Mouse (Mus musculus): ENCODE data around the gene 2410002F23Rik. TPM values are rescaled to one million over a fixed set of nuclear protein-coding genes. Genes with fewer than 3 reads are reported as not detected.
"Not testable (repeated sequence)": the region's sequence is repeated elsewhere in the genome, so short reads cannot be mapped to it uniquely, and the experiment has no call there.

The 2410002F23Rik gene
- 124 and 127 TPM in 2 replicates for polyA plus RNA-seq (2015; fragmentation: Nextera tagmentation; extraction: Ambion mirVana)

DNA sequence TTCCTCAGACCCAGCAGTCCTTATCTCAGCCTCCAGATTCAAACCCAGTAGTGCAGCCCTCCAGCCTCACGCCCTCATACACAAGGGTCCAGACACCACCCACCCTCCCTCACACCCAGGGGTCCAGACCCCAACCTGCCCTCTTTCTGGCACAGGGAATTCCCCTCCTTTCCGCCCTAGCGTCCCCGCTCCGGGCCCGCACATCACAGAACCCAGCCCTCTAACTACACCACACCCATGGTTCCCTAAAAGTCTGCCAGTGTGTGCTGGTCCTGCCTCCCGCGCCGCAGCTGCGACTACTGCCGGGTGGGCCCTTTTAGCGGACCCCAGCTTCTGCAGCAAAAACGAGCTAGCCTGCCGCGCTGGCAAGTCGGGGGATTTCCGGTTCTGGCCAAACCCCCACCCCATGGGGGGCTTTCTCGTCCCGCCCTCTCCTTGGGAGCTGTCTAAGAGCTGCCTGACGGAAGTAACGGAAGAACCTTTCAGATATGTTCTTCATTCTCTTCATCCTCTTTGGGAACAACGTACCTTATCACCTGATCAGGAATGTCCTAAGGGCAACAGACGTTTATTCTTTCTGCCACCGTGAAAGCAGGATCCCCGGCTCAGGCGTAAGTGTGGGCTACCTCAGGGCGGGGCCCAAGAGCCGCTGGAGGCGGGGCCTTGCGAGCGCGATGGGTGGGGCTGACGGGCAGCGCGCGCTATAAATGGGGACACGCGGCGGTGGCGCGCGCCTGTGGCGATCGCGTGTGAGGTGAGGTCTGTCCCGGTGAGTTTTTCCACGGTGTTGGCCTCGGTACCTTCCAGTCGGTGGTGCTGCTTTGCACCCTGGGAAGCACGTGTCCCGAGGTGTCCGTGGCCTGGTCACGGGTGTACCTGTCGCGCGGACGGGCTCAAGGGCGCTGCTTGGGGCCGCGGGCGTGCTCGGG, at the start of gene 2410002F23Rik, which contains the start of gene 1700028J19Rik:
Gene 2410002F23Rik (plus strand): TSS at position 668 of the 929 bp plus-strand sequence.
Gene 1700028J19Rik (minus strand): TSS at position 641 of the 929 bp plus-strand sequence.
- under 1% methylated on average over 62 of the region's 62 CpGs for WGBS
- Histone ChIP-seq H3K4me3 (replicated peaks) (peak within 1 kb of the TSS; percentile 74), H3K9me3 (no peaks in the 10 kb centered on the region), H3K27ac (peak within 1 kb of the TSS; percentile 90), H3K4me2 (replicated peaks) (peak within 1 kb of the TSS; percentile 70), H3K27me3 (replicated peaks) (no peaks in the 10 kb centered on the region), H3K9ac (peak within 1 kb of the TSS; percentile 92), H3K4me1 (replicated peaks) (peaks cover 14% of the 10 kb centered on the region), H3K36me3 (peaks cover 21% of the 10 kb centered on the region)
- ATAC-seq, result peak; percentile 92

- Histone ChIP-seq H3K36me3 (no peaks in the 10 kb centered on the region), H3K27me3 (replicated peaks) (no peaks in the 10 kb centered on the region), H3K9ac (no peak within 1 kb of the TSS), H3K4me1 (replicated peaks) (no peaks in the 10 kb centered on the region), H3K27ac (no peak within 1 kb of the TSS), H3K9me3 (no peaks in the 10 kb centered on the region), H3K4me3 (replicated peaks) (no peak within 1 kb of the TSS), H3K4me2 (replicated peaks) (no peak within 1 kb of the TSS)
- ATAC-seq, result no peak
- 62% methylated on average over 3 of the region's 3 CpGs for WGBS
Measured at GRCm38 (mm10) chr7:44197891-44198290, 48.6 kb upstream of the 2410002F23Rik start, which contains the start of gene Klk1b3. Klk1b3 (plus strand) TSS chr7:44198191.

DNA sequence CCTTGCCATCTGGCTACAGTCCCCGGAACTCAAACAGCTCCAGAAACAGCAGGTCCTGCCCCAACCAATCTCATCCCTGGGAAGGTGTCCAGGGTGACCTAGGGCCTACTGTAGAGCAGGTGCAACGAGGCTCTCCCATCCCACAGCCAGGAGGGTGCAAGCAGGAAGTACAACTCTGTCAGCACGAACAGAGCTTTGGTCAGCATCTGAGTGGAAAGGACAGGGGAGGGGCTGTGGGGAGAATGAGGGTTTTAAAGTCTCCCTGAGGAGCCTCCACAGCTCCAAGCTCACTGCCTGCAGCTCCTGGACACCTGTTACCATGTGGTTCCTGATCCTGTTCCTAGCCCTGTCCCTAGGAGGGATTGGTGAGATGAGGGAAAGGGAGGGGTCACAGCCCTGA, 39.4 kb upstream of the 2410002F23Rik start, which contains the start of gene Klk1b4:
Gene Klk1b4 (plus strand): TSS at position 301 of the 400 bp plus-strand sequence.
- ATAC-seq; H3K4me2 ChIP-seq (replicated peaks); H3K9ac ChIP-seq; H3K27ac ChIP-seq; H3K4me3 ChIP-seq (replicated peaks); H3K9me3 ChIP-seq; H3K27me3 ChIP-seq (replicated peaks); H3K4me1 ChIP-seq (replicated peaks); H3K36me3 ChIP-seq: not testable (repeated sequence)
- WGBS, result 43% methylated on average over 3 of the region's 3 CpGs

DNA sequence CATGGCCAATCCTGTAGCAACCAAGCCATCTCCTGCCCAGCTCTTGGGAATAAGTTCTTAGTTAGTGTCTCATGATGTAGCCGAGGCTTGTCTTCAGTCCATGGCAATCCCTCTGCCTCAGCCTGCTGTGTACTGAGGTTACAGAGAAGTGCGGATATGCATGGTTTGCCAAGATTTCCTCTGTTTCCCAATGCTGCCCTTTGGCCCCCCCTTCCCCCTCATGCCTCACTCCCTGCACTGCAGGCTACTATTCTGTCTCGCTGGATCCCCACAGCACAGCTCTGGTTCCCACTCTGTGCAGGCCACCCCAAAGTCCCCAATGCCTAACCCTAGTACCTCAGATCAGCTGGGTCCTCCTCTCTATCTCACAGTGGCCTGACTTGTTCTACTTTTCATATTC, 38.2 kb upstream of the 2410002F23Rik start:
- Histone ChIP-seq H3K9ac (no peak overlapping the region), H3K36me3 (no peaks in the 10 kb centered on the region), H3K27me3 (replicated peaks) (no peaks in the 10 kb centered on the region), H3K4me2 (replicated peaks) (no peak overlapping the region), H3K4me1 (replicated peaks) (no peaks in the 10 kb centered on the region), H3K4me3 (replicated peaks) (no peak overlapping the region), H3K27ac (no peak overlapping the region), H3K9me3 (no peaks in the 10 kb centered on the region)
- no peak for ATAC-seq
- WGBS, result 85% methylated on average over 3 of the region's 3 CpGs

GRCm38 (mm10) chr7:44215645-44216044, 30.9 kb upstream of the 2410002F23Rik start, which contains the start of gene Klk1b5:
Klk1b5 (plus strand) TSS chr7:44215945.
- H3K9ac ChIP-seq, result no peak within 1 kb of the TSS
- H3K9me3 ChIP-seq, result no peaks in the 10 kb centered on the region
- H3K4me3 ChIP-seq (replicated peaks), result no peak within 1 kb of the TSS
- H3K27ac ChIP-seq, result no peak within 1 kb of the TSS
- no peaks in the 10 kb centered on the region for H3K36me3 ChIP-seq
- no peaks in the 10 kb centered on the region for H3K4me1 ChIP-seq (replicated peaks)
- WGBS, result 74% methylated on average over 1 of the region's 1 CpGs
- no peak within 1 kb of the TSS for H3K4me2 ChIP-seq (replicated peaks)
- ATAC-seq, result no peak
- H3K27me3 ChIP-seq (replicated peaks), result no peaks in the 10 kb centered on the region

DNA sequence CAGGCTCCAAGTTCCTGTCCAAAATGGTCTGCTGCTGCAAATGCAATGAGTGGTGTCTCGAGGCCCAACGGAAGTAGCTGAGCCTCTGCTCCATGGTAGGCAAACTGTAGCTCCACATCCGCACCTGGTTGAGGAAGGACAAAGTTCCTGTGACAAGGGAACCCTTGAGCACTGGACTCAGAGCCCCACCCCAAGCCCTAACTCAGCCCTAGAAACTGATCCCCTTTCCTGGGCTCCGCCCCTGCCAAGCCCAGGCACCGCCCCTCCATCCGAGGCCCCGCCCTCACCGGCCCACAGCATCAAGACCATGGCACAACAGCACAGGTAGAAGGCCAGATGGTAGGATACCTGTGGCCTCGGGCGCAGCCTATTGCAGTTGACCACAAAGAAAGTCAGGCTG, 24.9 kb upstream of the 2410002F23Rik start:
- not testable (repeated sequence) for H3K36me3 ChIP-seq; H3K27me3 ChIP-seq (replicated peaks); H3K9me3 ChIP-seq; H3K4me2 ChIP-seq (replicated peaks); H3K4me1 ChIP-seq (replicated peaks); H3K9ac ChIP-seq; H3K27ac ChIP-seq; H3K4me3 ChIP-seq (replicated peaks)
- WGBS, result 71% methylated on average over 10 of the region's 10 CpGs
- ATAC-seq, result peak; percentile 71

- H3K9ac ChIP-seq; H3K4me3 ChIP-seq (replicated peaks); H3K27me3 ChIP-seq (replicated peaks); H3K4me1 ChIP-seq (replicated peaks); ATAC-seq; H3K4me2 ChIP-seq (replicated peaks); H3K9me3 ChIP-seq; H3K27ac ChIP-seq; H3K36me3 ChIP-seq: not testable (repeated sequence)
- WGBS, result 67% methylated on average over 6 of the region's 6 CpGs
Measured at GRCm38 (mm10) chr7:44222335-44222734, 24.2 kb upstream of the 2410002F23Rik start.

DNA sequence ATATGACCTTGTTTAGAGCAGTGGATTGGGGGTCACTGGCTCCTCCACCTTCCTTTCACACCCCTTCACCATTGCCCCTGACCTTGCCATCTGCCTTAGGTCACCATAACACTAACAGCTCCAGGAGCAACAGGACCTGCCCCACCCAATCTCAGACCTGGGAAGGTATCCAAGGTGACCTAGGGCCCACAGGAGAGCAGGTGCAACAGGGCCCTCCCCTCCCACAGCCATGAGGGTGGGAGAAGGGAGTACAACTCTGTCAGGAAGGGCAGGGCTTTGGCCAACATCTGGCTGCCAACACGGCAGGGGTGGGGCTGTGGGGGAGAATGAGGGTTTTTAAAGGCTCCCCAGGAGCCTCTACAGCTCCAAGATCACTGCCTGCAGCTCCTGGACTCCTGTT, 21.4 kb upstream of the 2410002F23Rik start, which contains the start of gene Klk1:
Gene Klk1 (plus strand): TSS at position 285 of the 400 bp plus-strand sequence.
- H3K27ac ChIP-seq, result no peak within 1 kb of the TSS
- no peak within 1 kb of the TSS for H3K4me3 ChIP-seq (replicated peaks)
- no peak within 1 kb of the TSS for H3K9ac ChIP-seq
- H3K4me1 ChIP-seq (replicated peaks), result no peaks in the 10 kb centered on the region
- H3K36me3 ChIP-seq, result no peaks in the 10 kb centered on the region
- ATAC-seq, result peak; percentile 54
- H3K9me3 ChIP-seq, result no peaks in the 10 kb centered on the region
- 29% methylated on average over 1 of the region's 1 CpGs for WGBS
- no peak within 1 kb of the TSS for H3K4me2 ChIP-seq (replicated peaks)
- H3K27me3 ChIP-seq (replicated peaks), result no peaks in the 10 kb centered on the region

GRCm38 (mm10) chr7:44235909-44236308, 10.6 kb upstream of the 2410002F23Rik start, which contains the start of gene Gm36864:
Gm36864 (plus strand) TSS chr7:44236177.
- Histone ChIP-seq H3K4me2 (replicated peaks) (no peak within 1 kb of the TSS), H3K27me3 (replicated peaks) (no peaks in the 10 kb centered on the region), H3K4me3 (replicated peaks) (no peak within 1 kb of the TSS), H3K36me3 (no peaks in the 10 kb centered on the region), H3K9ac (no peak within 1 kb of the TSS), H3K9me3 (no peaks in the 10 kb centered on the region), H3K4me1 (replicated peaks) (no peaks in the 10 kb centered on the region), H3K27ac (no peak within 1 kb of the TSS)
- ATAC-seq, result no peak
- WGBS, result 81% methylated on average over 3 of the region's 3 CpGs

GRCm38 (mm10) chr7:44239913-44240312, 6.6 kb upstream of the 2410002F23Rik start:
- WGBS, result 55% methylated on average over 2 of the region's 2 CpGs
- H3K9ac ChIP-seq, result no peak overlapping the region
- H3K27me3 ChIP-seq (replicated peaks), result no peaks in the 10 kb centered on the region
- no peak overlapping the region for H3K4me2 ChIP-seq (replicated peaks)
- no peak overlapping the region for H3K4me3 ChIP-seq (replicated peaks)
- no peak for ATAC-seq
- no peaks in the 10 kb centered on the region for H3K4me1 ChIP-seq (replicated peaks)
- H3K36me3 ChIP-seq, result no peaks in the 10 kb centered on the region
- no peaks in the 10 kb centered on the region for H3K9me3 ChIP-seq
- H3K27ac ChIP-seq, result no peak overlapping the region

DNA sequence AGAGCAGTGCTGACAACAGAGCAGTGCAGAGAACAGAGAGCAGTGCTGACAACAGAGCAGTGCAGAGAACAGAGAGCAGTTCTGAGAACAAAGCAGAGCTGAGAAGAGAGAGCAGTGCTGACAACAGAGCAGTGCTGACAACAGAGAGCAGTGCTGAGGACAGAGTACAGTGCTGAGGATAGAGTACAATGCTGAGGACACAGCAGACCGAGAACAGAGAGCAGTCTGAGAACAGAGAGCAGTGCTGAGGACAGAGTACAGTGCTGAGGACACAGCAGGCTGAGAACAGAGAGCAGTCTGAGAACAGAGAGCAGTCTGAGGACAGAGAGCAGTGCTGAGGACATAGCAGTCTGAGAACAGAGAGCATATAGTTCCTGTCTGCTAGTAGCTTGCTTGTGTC, 5.8 kb upstream of the 2410002F23Rik start:
- Histone ChIP-seq H3K4me1 (replicated peaks) (peaks cover 6% of the 10 kb centered on the region; the same call in 1 of the 2 replicates), H3K9me3 (no peaks in the 10 kb centered on the region), H3K27ac (no peak overlapping the region), H3K4me3 (replicated peaks) (no peak overlapping the region), H3K9ac (no peak overlapping the region), H3K27me3 (replicated peaks) (no peaks in the 10 kb centered on the region), H3K4me2 (replicated peaks) (no peak overlapping the region), H3K36me3 (no peaks in the 10 kb centered on the region)
- no peak for ATAC-seq
- WGBS, result 46% methylated on average over 1 of the region's 1 CpGs

DNA sequence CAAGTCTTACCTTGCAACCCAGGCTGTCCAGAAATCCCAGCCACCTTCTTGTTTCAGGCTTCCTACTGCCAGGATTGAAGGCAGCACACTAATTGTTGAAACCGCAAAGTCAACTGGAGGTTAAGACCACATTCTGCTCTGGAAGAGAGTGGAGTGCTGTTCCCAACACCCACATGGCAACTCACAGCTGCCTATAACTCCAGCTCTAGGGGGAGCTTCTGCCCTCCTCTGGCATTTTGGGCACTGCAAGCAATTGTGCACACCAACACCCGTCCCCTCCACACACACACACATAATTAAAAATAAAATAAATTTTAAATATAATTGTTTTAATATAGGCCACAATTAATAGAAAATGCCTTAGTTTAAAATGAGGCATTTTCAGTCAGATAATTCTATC, 5.4 kb upstream of the 2410002F23Rik start:
- no peaks in the 10 kb centered on the region for H3K27me3 ChIP-seq (replicated peaks)
- H3K9ac ChIP-seq, result no peak overlapping the region
- ATAC-seq, result no peak
- H3K9me3 ChIP-seq, result no peaks in the 10 kb centered on the region
- WGBS, result 63% methylated on average over 2 of the region's 2 CpGs
- H3K27ac ChIP-seq, result no peak overlapping the region
- no peak overlapping the region for H3K4me3 ChIP-seq (replicated peaks)
- peaks cover 6% of the 10 kb centered on the region; the same call in 1 of the 2 replicates for H3K4me1 ChIP-seq (replicated peaks)
- H3K36me3 ChIP-seq, result no peaks in the 10 kb centered on the region
- no peak overlapping the region for H3K4me2 ChIP-seq (replicated peaks)
